Mouse (Mus musculus): ENCODE data around the gene Cacng6. TPM values are rescaled to one million over a fixed set of nuclear protein-coding genes. Genes with fewer than 3 reads are reported as not detected.

Cacng6 gene
- polyA plus RNA-seq, 1 experiment, result 0.15 TPM

DNA sequence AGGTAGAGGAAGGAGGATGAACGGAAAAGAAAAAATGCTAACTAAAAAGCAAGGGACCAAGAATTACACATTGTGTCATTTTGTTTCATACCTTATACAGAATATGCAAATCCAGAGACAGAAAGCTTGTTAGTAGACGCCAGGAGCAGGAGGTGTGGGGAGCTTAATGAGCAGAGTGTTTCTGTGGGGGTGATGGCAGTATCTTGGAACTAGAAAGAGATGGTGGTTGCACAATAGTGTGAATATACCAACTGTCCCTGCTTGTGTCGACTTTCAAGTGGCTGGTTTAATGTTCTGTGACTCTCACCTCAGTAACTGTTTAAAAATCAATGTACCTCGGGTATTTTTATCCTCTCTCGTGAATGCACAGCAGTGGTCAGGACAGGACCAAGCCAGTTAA is 52.7 kb downstream of the Cacng6 start:
- Histone ChIP-seq H3K27ac (ENCODE audit: insufficient read depth, low read length) (no peak overlapping the region), H3K4me3 (ENCODE audit: extremely low read depth, insufficient read depth, insufficient read length) (no peak overlapping the region), H3K27me3 (ENCODE audit: control insufficient read depth, insufficient read depth, low read length) (no peaks in the 10 kb centered on the region), H3K4me1 (ENCODE audit: control insufficient read depth, insufficient read depth, insufficient read length) (no peaks in the 10 kb centered on the region), H3K36me3 (ENCODE audit: control insufficient read depth, insufficient read depth, low read length) (no peaks in the 10 kb centered on the region)
- DNase-seq (ENCODE audit: low read depth in 1 of 2, low spot score in 2 of 2), result no peak
- 77% methylated on average over 5 of the region's 5 CpGs for WGBS
- no peak for TF ChIP-seq POLR2A (IDR thresholded peaks at IDR 0.05; ENCODE audit: low read depth, low read length)
- no peak for TF ChIP-seq CTCF (IDR thresholded peaks at IDR 0.05; ENCODE audit: extremely low read depth, insufficient read depth, insufficient read length, insufficient replicate concordance)

DNA sequence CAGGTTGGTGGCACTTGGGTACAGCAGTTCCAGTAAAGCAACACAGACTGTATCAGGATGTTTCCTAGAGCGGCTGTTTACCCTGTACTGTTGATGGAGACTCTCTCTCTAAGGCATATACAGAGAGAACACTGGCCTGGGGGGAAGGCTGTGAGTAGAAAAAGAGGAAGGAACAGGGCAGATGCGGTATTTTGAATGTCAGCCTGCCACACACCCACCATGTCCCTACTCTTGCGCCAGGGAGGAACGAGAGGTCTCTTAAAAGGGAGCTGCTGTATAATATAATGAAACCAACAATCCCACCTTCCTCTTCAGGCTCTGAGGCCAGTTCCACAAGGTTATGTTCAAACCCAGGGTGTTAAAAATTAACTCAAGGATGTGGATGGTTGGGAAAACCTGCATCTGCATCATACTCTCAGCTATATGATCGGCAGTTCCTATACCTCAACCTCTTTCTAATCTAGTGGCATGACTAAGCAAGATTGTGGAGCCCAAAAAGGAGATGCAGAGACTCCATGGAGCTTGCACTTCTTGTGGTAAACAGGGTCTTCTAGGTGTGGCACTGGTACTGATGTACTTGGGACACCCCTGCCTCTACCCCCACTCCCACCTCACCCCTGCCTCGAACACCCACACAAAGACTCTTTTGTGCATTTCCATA is 58.1 kb downstream of the Cacng6 start:
- no peak for TF ChIP-seq POLR2A (IDR thresholded peaks at IDR 0.05; ENCODE audit: low read depth, low read length)
- TF ChIP-seq CTCF (IDR thresholded peaks at IDR 0.05; ENCODE audit: extremely low read depth, insufficient read depth, insufficient read length, insufficient replicate concordance), result no peak
- no peaks in the 10 kb centered on the region for H3K27me3 ChIP-seq (ENCODE audit: control insufficient read depth, insufficient read depth, low read length)
- no peak for DNase-seq (ENCODE audit: low read depth in 1 of 2, low spot score in 2 of 2)

More for the DNA sequence above, 58.1 kb downstream of the Cacng6 start:
- 22% methylated on average over 6 of the region's 6 CpGs for WGBS
- Histone ChIP-seq H3K27ac (ENCODE audit: insufficient read depth, low read length) (no peak overlapping the region), H3K4me3 (ENCODE audit: extremely low read depth, insufficient read depth, insufficient read length) (no peak overlapping the region), H3K36me3 (ENCODE audit: control insufficient read depth, insufficient read depth, low read length) (no peaks in the 10 kb centered on the region), H3K4me1 (ENCODE audit: control insufficient read depth, insufficient read depth, insufficient read length) (no peaks in the 10 kb centered on the region)

Other genes starting within 250 kb of the Cacng6 start
- 0.46 and 0.63 TPM in 2 replicates for gene Nlrp12, start 174.5 kb upstream of the Cacng6 start, polyA plus RNA-seq (2012; rRNA removed)
- gene Myadm, start 135.1 kb upstream of the Cacng6 start, polyA plus RNA-seq (2012; rRNA removed), result 126 and 181 TPM in 2 replicates
- gene Prkcg, start 135.0 kb upstream of the Cacng6 start, polyA plus RNA-seq (2012; rRNA removed), result 4.8 and 5.7 TPM in 2 replicates
- gene Cacng7, start 91.2 kb upstream of the Cacng6 start, polyA plus RNA-seq (2012; rRNA removed), result 1.1 and 1.3 TPM in 2 replicates
- gene Cacng8, start 33.5 kb upstream of the Cacng6 start, polyA plus RNA-seq (2012; rRNA removed), result 1.8 and 3.0 TPM in 2 replicates
- gene Tarm1, start 78.4 kb downstream of the Cacng6 start, polyA plus RNA-seq (2012; rRNA removed), result 0.48 and 0.54 TPM in 2 replicates
- gene Oscar, start 192.0 kb downstream of the Cacng6 start, polyA plus RNA-seq (2012; rRNA removed), result 0.14 and 0.15 TPM in 2 replicates
- gene Ndufa3, start 193.2 kb downstream of the Cacng6 start, polyA plus RNA-seq (2012; rRNA removed), result 117 and 124 TPM in 2 replicates
- gene Tfpt, start 205.7 kb downstream of the Cacng6 start, polyA plus RNA-seq (2012; rRNA removed), result 6.8 TPM in 2 replicates
- 24.1 and 27.8 TPM in 2 replicates for gene Prpf31, start 205.8 kb downstream of the Cacng6 start, polyA plus RNA-seq (2012; rRNA removed)
- 94.1 and 111 TPM in 2 replicates for gene Cnot3, start 221.1 kb downstream of the Cacng6 start, polyA plus RNA-seq (2012; rRNA removed)
- 1.8 and 2.3 TPM in 2 replicates for gene Leng1, start 241.6 kb downstream of the Cacng6 start, polyA plus RNA-seq (2012; rRNA removed)

Measured in spleen, adult 2 months (tissue).